Mouse (Mus musculus) 416B (cell line): ENCODE results near the gene Grik3.
"Not testable (repeated sequence)": the region's sequence is repeated elsewhere in the genome, so short reads cannot be mapped to it uniquely, and the experiment has no call there.

Source experiments
- DNase-seq: peaks from one replicate; pipeline ENCODE4 v3.0.0; 2011; ENCODE audit warnings: low read depth

The Grik3 gene

GRCm38 (mm10) chr4:125595011-125595410, 104.5 kb downstream of the Grik3 start:
- DNase-seq, result no peak

- DNase-seq, result no peak
Observed at GRCm38 (mm10) chr4:125598677-125599076, 108.2 kb downstream of the Grik3 start.

DNA sequence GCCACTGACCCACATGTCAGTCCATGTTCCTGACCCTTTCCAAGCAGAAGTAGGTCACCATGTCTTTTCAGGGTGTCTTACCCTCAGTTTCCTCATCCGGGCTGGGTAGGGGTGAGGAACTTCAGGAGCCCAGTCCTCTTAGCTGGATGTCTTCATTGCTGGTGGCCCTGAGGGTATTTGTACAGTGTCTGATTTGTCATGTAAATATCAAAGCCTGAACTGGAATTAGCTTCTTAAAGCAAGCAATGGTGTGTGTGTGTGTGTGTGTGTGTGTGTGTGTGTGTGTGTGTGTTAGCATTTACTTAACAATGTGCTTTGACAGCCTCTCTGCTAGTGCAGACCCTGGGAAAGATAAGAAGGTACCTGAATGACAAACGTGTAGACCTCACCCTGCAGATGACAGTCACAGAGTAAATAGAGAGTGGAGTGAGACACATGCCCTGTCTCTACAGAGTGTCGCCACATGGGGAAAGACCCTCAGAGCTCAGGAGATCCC, 109.1 kb downstream of the Grik3 start:
- DNase-seq, result no peak

DNA sequence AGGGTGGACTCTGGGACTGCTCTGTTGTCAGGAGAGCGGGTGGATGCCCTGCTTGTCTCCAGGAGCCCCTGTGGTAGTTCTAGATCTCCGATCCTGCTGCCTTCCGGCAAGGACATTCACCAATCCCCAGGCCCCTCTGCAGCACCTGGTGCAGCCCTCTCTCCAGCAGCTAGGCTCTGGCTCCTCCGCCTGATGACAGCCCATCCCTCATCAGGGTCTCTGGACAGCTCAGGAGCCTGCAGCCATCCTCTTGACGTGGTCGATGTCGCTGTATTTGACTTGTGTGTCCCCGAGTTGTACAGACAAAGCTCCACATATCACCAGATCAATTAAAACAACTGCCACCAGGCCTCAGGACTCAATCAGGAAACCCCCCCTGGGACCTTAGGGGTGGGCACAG, 110.1 kb downstream of the Grik3 start:
- DNase-seq, result no peak

- no peak for DNase-seq
Observed at GRCm38 (mm10) chr4:125601301-125601700, 110.8 kb downstream of the Grik3 start.

DNA sequence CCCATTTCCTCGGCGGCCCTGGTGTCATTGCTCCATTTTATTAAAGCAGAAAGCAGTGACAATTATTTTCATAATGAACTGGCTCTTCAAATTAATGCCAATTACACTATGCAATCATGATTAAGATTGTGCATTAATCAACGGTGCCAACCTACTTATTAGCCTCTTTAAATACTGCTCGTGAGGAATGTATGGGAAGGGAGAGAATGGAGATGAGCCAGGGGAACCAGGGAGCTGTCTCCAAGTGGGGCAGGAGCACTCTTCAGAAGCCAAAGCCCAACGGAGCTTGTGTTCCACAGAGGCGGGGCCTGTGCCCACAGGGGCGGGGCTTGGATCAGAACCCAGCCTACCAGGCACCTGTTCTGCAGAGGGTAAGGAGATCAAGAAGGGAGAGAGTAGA, 114.0 kb downstream of the Grik3 start:
- DNase-seq, result no peak

GRCm38 (mm10) chr4:125606147-125606546, 115.6 kb downstream of the Grik3 start:
- DNase-seq, result no peak

DNA sequence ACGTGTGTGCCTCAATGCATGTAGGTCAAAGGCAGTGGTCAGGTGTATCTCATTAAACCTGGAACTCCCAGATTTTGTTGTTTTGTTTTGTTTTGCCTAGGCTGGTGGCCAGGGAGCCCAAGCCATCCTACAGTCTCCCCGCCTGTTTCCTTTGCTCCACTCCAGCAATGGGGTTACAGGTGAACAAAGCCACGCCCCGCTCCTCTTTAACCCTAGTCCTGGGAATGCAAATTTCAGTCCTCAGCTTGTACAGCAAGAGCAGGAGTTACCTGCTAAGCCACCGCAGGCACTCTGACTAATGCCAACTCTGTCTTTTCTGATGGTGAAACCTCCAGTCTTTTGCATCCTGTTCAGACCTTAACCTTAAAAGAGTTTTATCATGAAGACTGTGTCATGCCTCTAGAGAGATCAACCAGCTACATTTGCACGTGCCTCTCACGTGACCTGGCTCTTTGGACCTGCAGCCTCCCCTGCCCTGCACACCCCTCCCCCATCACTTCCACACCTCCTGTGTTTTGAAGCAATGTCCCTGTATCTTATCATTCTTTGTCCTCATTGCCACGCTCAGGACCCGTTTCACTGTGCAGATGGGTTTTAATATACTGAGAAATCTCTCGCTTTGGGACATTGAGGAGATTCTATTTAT, 117.0 kb downstream of the Grik3 start:
- DNase-seq, result no peak

GRCm38 (mm10) chr4:125608896-125609295, 118.4 kb downstream of the Grik3 start:
- DNase-seq, result not testable (repeated sequence)

- no peak for DNase-seq
Observed at GRCm38 (mm10) chr4:125609320-125610306, 119.1 kb downstream of the Grik3 start.

GRCm38 (mm10) chr4:125617851-125618250, 127.4 kb downstream of the Grik3 start:
- no peak for DNase-seq

GRCm38 (mm10) chr4:125618524-125619320, 128.2 kb downstream of the Grik3 start:
- DNase-seq, result no peak

DNA sequence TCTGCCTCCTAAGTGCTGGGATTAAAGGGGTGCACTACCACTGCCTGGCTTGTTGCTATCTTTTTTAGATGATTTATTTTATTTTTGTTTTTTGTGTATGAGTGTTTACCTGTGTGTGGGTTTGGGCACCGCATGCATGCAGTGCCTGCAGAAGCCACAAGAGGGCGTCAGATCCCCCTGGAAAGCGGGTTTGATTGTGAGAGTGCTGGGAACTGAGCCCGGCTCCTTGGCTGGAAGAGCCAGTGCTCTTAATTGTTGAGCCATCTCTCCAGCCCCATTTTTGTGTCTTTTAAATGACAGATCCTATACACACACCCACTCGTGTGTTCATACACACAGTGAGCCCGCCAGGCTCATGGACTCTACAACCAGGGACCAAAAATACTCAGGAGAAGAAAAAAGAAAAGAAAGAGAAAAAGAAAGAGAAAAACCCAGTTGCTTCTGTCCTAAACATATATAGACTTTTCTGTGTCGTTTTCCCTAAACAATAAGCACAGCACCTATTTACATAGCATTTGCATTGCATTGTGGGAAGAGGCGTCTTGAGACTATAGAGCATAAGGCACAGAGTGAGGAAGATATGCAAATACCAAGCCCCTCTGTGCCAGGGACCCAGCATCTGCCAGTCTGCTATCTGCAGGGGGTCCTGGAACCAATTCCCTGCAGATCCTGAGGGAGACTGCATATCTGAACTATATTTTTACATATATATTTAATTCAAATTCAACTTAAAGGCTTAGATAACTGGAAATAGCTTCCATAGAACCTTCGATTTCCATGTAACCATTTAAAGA, 134.6 kb downstream of the Grik3 start:
- no peak for DNase-seq

DNA sequence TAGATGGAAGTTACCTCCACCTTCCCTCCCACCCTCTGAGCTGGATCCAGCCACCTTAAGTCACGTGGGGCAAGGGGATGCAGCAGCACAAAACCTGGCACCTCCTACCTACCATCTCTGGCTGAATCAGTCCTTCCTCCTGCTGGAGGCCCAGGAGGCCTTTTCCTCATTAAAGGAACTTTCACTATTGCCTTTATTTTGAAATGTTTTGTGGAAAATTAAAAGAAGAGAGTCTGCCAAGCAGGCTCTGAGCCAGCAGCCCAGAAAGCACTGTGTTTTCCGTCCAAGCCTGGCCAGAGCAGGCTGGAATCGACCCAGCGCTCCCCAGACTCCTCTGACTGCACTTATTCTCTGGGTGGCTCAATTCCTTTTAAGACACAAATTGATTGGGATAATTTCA, 139.0 kb downstream of the Grik3 start:
- no peak for DNase-seq

DNA sequence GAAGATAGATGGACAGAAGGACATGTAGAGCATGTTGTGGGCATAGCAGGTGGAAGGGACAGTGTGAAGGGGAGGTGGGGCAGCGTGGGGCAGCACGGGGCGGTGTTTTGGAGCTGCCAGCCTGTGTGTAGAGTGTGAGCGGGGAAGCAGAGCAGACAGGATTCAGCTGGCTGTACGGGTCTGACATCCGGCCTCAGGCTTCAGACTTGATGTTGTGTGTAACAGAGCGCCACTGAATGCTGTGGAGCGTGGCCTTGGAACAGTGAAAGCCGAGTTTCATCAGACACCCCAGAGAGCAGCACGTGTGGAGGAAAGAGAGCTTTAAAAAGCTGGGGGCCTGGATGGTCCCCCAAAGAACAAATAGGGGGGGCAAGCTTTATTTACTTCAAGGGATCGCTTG, 144.5 kb downstream of the Grik3 start:
- DNase-seq, result no peak

DNA sequence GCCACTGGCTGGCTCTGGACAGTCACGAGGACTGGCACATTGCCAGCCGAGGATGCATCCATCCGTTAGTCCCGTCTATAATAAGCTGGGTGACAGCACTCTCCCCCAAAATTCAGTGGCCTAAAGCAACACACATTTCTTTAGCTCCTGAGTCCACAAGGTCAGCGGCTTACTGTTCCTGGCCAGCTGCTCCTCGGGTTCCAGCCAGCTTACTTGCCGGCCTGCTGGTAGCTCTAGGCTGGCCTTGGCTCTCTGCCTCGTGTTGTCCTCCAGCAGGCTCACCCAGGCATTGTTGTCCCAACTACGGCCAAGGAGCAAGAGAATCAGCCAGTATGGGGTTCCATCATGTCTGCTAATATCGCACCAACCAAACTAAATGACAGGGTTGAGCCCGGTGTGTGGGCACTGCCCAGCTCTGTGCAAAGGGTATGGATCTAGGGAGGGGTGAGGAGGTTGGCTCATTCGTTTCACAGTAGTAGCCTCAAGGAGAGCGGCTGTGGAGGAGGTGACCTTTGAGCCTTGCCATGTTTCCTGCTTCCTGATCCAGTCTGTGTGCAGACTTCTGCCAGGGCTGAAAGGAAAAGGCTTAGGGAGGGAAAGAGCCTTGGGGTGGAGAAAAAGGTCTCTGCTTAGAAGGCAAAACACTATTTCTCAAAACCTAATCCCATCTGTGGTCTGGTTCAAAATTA, 146.3 kb downstream of the Grik3 start:
- DNase-seq, result no peak

GRCm38 (mm10) chr4:125637364-125637763, 146.9 kb downstream of the Grik3 start:
- DNase-seq, result no peak

- DNase-seq, result no peak
Observed at GRCm38 (mm10) chr4:125640520-125640919, 150.0 kb downstream of the Grik3 start.

- DNase-seq, result no peak
Observed at GRCm38 (mm10) chr4:125640921-125641663, 150.6 kb downstream of the Grik3 start.
